Mouse (Mus musculus) small intestine, adult 2 months (tissue): ENCODE measurements around the gene Rsf1. TPM values are rescaled to one million over a fixed set of nuclear protein-coding genes. Genes with fewer than 3 reads are reported as not detected.

Experiments
- H3K27ac ChIP-seq: fragments of 200-500 bp; 2 replicates; pipeline ENCODE4 v1.5.1; 2012; ENCODE audit warnings: low read depth, low read length, control low read depth, inconsistent platforms; ENCODE audit not compliant: insufficient read depth
- H3K27me3 ChIP-seq: fragments of 200-500 bp; 2 replicates; pipeline ENCODE4 v1.6.1; 2012; ENCODE audit warnings: mild to moderate bottlenecking, moderate library complexity, low read length, inconsistent platforms; ENCODE audit not compliant: control insufficient read depth, insufficient read depth
- H3K36me3 ChIP-seq: fragments of 200-500 bp; 2 replicates; pipeline ENCODE4 v1.6.1; 2012; ENCODE audit warnings: mild to moderate bottlenecking, low read length, control low read depth, inconsistent platforms; ENCODE audit not compliant: control insufficient read depth, insufficient read depth
- H3K4me1 ChIP-seq: fragments of 200-500 bp; 2 replicates; pipeline ENCODE4 v1.6.1; 2012; ENCODE audit warnings: low read length, inconsistent platforms, mixed read lengths; ENCODE audit not compliant: control insufficient read depth, insufficient read depth, insufficient read length
- H3K4me3 ChIP-seq: fragments of 200-500 bp; 2 replicates; pipeline ENCODE4 v1.5.1; 2012; ENCODE audit warnings: low read depth, mild to moderate bottlenecking, control low read depth, inconsistent platforms, low read length, moderate library complexity
- CTCF ChIP-seq: fragments of 200-500 bp; IDR thresholded peaks from 2 replicates; pipeline ENCODE4 v1.5.1; 2012; ENCODE audit warnings: low read depth, mild to moderate bottlenecking, control low read depth, inconsistent platforms, low read length, moderate library complexity, mixed read lengths; ENCODE audit not compliant: insufficient replicate concordance, insufficient read length; ENCODE audit errors: extremely low read depth
- POLR2A ChIP-seq: fragments of 200-500 bp; IDR thresholded peaks from 2 replicates; pipeline ENCODE4 v1.6.1; 2012; ENCODE audit warnings: low read depth, mild to moderate bottlenecking, control low read depth, inconsistent platforms, low read length, moderate library complexity
- WGBS: fragments of 180-500 bp; shearing (Covaris S2); methylation state at CpG from one replicate; pipeline ENCODE4 v1.1.7; 2018; 5-methylcytosine and 5-hydroxymethylcytosine counted together
- polyA plus RNA-seq: library from polyadenylated mRNA; depleted of rRNA; stranded (reverse); fragments of >200 nt; gene quantifications from 2 replicates; pipeline ENCODE4 v1.2.3, GENCODE M21; 2012; rRNA removed

Rsf1 gene
- polyA plus RNA-seq, 1 experiment = 0.93 TPM

- Histone ChIP-seq H3K27ac (peak overlapping the region; percentile 82), H3K27me3 (no peaks in the 10 kb centered on the region), H3K36me3 (no peaks in the 10 kb centered on the region), H3K4me1 (peaks cover 7% of the 10 kb centered on the region; the same call in 1 of the 2 replicates), H3K4me3 (peak overlapping the region; percentile 4; the same call in 1 of the 2 replicates)
- TF ChIP-seq POLR2A = no peak
- no peak for TF ChIP-seq CTCF
- whole genome bisulfite sequencing = 35% methylated on average over 8 of the region's 8 CpGs
Measured at GRCm38 (mm10) chr7:97735021-97735420, 155.3 kb downstream of the Rsf1 start.

DNA sequence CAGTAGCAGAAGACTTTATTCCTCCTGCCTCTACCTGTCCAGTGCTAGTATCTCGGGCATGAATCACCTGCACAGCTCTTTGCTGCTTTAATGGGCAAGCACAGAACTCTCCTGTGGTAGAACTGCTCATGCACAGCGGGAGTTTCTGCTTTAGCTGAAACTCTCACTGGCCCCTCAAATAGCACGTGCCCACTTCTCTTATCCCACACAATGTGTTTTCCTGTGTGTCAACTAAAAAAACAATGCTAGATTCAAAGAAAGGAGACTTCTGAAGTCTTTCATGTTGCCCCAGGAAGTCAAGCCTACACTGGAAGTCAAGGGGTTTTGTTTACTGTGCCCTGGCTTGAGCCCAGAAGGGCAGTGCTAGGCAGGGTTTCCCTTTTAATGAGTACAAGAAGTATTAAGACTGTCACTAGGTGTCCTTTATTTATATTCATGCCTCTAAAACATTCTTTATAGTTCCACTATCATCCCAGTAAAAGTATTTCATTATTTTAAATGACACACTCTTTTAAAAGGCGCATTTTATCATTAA is 156.3 kb downstream of the Rsf1 start:
- 34% methylated on average over 4 of the region's 4 CpGs for WGBS
- TF ChIP-seq POLR2A (no peak), CTCF (no peak)

DNA sequence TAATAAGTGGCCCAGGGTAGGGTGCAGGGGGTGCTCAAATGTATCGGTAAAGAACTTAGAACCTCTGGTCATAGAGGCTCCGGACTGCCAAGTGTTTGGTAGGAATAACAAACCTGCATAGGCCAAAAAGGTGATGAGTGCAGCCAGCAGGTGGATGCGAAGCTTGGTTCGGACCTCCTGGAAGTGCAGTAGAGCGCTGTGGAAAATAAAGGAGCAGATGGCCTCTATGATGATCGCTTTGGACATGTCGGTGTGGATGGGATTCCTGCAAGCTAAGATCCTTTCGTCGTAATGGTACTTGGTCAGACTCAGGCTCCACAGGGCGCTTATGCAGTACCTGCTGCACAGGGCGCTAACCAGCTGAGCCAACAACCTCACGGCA is 157.6 kb downstream of the Rsf1 start:
- Histone ChIP-seq H3K36me3 (no peaks in the 10 kb centered on the region), H3K27me3 (no peaks in the 10 kb centered on the region), H3K27ac (peak overlapping the region; percentile 76), H3K4me3 (peak overlapping the region; percentile 74), H3K4me1 (peaks cover 13% of the 10 kb centered on the region)
- 7% methylated on average over 12 of the region's 12 CpGs for whole genome bisulfite sequencing
- TF ChIP-seq CTCF (no peak), POLR2A (no peak)

More for the DNA sequence above, 156.3 kb downstream of the Rsf1 start:
- Histone ChIP-seq H3K4me1 (peaks cover 8% of the 10 kb centered on the region), H3K27me3 (no peaks in the 10 kb centered on the region), H3K27ac (peak overlapping the region; percentile 50; the same call in 1 of the 2 replicates), H3K4me3 (peak overlapping the region; percentile 36; the same call in 1 of the 2 replicates), H3K36me3 (no peaks in the 10 kb centered on the region)

DNA sequence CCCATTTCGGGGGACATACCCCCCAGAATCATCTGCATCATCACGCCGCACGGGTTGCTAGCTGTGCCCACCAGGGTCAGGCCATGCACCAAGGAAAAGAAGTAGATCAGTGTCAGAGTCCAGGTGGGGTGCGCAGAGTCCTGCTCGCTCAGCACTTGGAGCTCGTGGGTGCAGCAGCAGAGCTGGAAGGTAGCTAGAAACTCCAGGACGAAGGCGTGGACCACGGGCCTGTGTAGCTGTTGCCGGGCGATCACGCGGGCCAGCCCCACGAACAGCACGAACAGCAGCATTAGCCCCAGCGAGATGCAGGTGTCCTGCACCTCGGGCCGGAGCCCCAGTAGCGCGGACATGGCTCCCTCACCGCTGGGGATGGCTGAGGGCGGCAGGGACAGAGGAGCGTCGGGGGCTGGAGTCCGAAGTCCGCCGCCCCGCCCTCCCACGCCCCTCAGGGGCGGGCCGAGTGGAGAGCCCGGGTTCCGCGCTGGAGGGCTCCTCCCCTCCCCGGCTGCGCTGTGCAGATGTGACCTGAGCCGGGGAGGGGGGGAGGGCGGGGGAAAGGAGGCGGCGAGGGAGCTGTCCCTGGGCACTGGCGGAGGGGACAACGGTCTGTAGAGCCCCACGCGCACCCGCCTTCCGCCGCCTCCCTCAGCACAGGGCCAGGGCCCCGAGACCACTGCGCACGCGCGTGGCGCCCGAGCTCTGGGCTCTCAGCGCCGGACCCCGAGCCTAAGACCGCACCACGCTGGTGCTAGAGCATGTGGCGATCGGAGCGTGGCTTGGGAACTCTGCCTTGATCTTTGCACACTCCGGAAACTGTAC is 158.2 kb downstream of the Rsf1 start, which contains the start of gene Aqp11:
TSS of gene Aqp11 (minus strand) at position 652 of the 819 bp plus-strand sequence.
- H3K36me3 ChIP-seq = no peaks in the 10 kb centered on the region
- H3K27me3 ChIP-seq = no peaks in the 10 kb centered on the region
- under 1% methylated on average over 58 of the region's 64 CpGs for WGBS
- H3K27ac ChIP-seq = peak within 1 kb of the TSS; percentile 76
- TF ChIP-seq CTCF (no peak), POLR2A (peak; percentile 64; the same call in 1 of the 2 replicates)
- peak within 1 kb of the TSS; percentile 74 for H3K4me3 ChIP-seq
- peaks cover 13% of the 10 kb centered on the region for H3K4me1 ChIP-seq

- Histone ChIP-seq H3K27ac (peak overlapping the region; percentile 47), H3K27me3 (no peaks in the 10 kb centered on the region), H3K4me3 (no peak overlapping the region), H3K4me1 (peaks cover 13% of the 10 kb centered on the region), H3K36me3 (no peaks in the 10 kb centered on the region)
- TF ChIP-seq CTCF (no peak), POLR2A (peak; percentile 10; the same call in 1 of the 2 replicates)
- WGBS = 17% methylated on average over 10 of the region's 10 CpGs
Measured at GRCm38 (mm10) chr7:97740948-97741347, 161.3 kb downstream of the Rsf1 start.

- peaks cover 13% of the 10 kb centered on the region for H3K4me1 ChIP-seq
- H3K27me3 ChIP-seq = no peaks in the 10 kb centered on the region
- no peaks in the 10 kb centered on the region for H3K36me3 ChIP-seq
- no peak for TF ChIP-seq POLR2A
- no peak for TF ChIP-seq CTCF
- H3K27ac ChIP-seq = no peak overlapping the region
- 30% methylated on average over 1 of the region's 1 CpGs for WGBS
- H3K4me3 ChIP-seq = no peak overlapping the region
Measured at GRCm38 (mm10) chr7:97741756-97742291, 162.1 kb downstream of the Rsf1 start.

Other genes with a start within 250 kb of the Rsf1 start
- 2.9 and 14.6 TPM in 2 replicates for gene Usp35, start 247.9 kb upstream of the Rsf1 start, polyA plus RNA-seq
- gene Kctd21, start 247.6 kb upstream of the Rsf1 start, polyA plus RNA-seq = 2.8 and 7.3 TPM in 2 replicates
- gene Alg8, start 208.3 kb upstream of the Rsf1 start, polyA plus RNA-seq = 3.7 and 6.4 TPM in 2 replicates
- gene Ndufc2, start 179.9 kb upstream of the Rsf1 start, polyA plus RNA-seq = 58.2 and 89.7 TPM in 2 replicates
- gene Thrsp, start 162.2 kb upstream of the Rsf1 start, polyA plus RNA-seq = 2.8 and 4.2 TPM in 2 replicates
- gene Kctd14, start 128.6 kb upstream of the Rsf1 start, polyA plus RNA-seq = 2.6 and 6.2 TPM in 2 replicates
- gene Ints4, start 98.9 kb upstream of the Rsf1 start, polyA plus RNA-seq = 27.2 and 42.1 TPM in 2 replicates
- gene Aamdc, start 392 bp upstream of the Rsf1 start, polyA plus RNA-seq = 27.8 and 39.7 TPM in 2 replicates
- gene Clns1a, start 116.7 kb downstream of the Rsf1 start, polyA plus RNA-seq = 8.6 and 9.9 TPM in 2 replicates
- 34.4 and 88.3 TPM in 2 replicates for gene Aqp11, start 158.4 kb downstream of the Rsf1 start, polyA plus RNA-seq
- gene Pak1, start 208.7 kb downstream of the Rsf1 start, polyA plus RNA-seq = 20.8 and 56.4 TPM in 2 replicates